Mouse (Mus musculus) neural tube, postnatal 0 days (tissue): Measurements from ENCODE around the gene 2900026A02Rik. TPM values are rescaled to one million over a fixed set of nuclear protein-coding genes. Genes with fewer than 3 reads are reported as not detected.

Experiments used
- polyA plus RNA-seq: library from polyadenylated mRNA; unstranded; fragments of >200 nt; fragmentation: Nextera tagmentation; extraction: Ambion mirVana; gene quantifications from 2 replicates; pipeline ENCODE4 v1.2.1, GENCODE M21; 2015

2900026A02Rik gene
- polyA plus RNA-seq: 3.2 and 4.3 TPM in 2 replicates

GRCm38 (mm10) chr5:113221147-113221865, at the start of gene 2900026A02Rik:
Gene 2900026A02Rik (minus strand): TSS chr5:113221236.

GRCm38 (mm10) chr5:113226632-113227102, 5.6 kb upstream of the 2900026A02Rik start, which contains the start of gene Tmem211:
Gene Tmem211 (plus strand): TSS chr5:113226909.

GRCm38 (mm10) chr5:113081439-113081838, 139.6 kb downstream of the 2900026A02Rik start, which contains the start of gene Crybb3:
Gene Crybb3 (minus strand): TSS chr5:113081584.

GRCm38 (mm10) chr5:113070017-113070416, 151.0 kb downstream of the 2900026A02Rik start, which contains the start of gene Crybb2:
Gene Crybb2 (minus strand): TSS chr5:113070117.

Other genes with a start within 250 kb of the 2900026A02Rik start
- gene Grk3, start 205.4 kb downstream of the 2900026A02Rik start, polyA plus RNA-seq: 23.7 and 29.4 TPM in 2 replicates
- gene Crybb2, start 151.1 kb downstream of the 2900026A02Rik start, polyA plus RNA-seq: not detected in 2 replicates
- 2.4 and 3.3 TPM in 2 replicates for gene Crybb3, start 139.7 kb downstream of the 2900026A02Rik start, polyA plus RNA-seq
- gene Tmem211, start 5.7 kb upstream of the 2900026A02Rik start, polyA plus RNA-seq: not detected in 2 replicates
- 14.0 and 17.1 TPM in 2 replicates for gene Sgsm1, start 89.5 kb upstream of the 2900026A02Rik start, polyA plus RNA-seq
- not detected in 2 replicates for gene Aym1, start 136.1 kb upstream of the 2900026A02Rik start, polyA plus RNA-seq